In genomic region chr11:22989786-22990185, GRCm38 (mm10) we compare ENCODE assay signal across 8 mouse cellular contexts. TPM values are rescaled to one million over a fixed set of nuclear protein-coding genes. Genes with fewer than 3 reads are reported as not detected.
DNase-seq lines count a peak whose midpoint lies in the region; ATAC-seq and TF ChIP-seq lines count a peak whose summit lies in the region.

No protein-coding gene starts in this region.

- H3K9me3 ChIP-seq in embryonic facial prominence, embryonic 13.5 days, result no peaks in the 10 kb centered on the region
- no peaks in the 10 kb centered on the region for H3K9me3 ChIP-seq in intestine, embryonic 14.5 days (ENCODE audit: control insufficient read depth, low read length)
- no peaks in the 10 kb centered on the region for H3K9me3 ChIP-seq in midbrain, postnatal 0 days (ENCODE audit: low read length)

- no peak for TF ChIP-seq CTCF in left cerebral cortex, adult 2 months (IDR thresholded peaks at IDR 0.05)
- TF ChIP-seq CTCF in midbrain, postnatal 0 days (IDR thresholded peaks at IDR 0.05), result no peak

- peak overlapping the region; percentile 94 for H3K4me2 ChIP-seq in embryonic facial prominence, embryonic 13.5 days
- peak overlapping the region; percentile 85 for H3K4me2 ChIP-seq in intestine, embryonic 14.5 days (ENCODE audit: low read length)
- H3K4me2 ChIP-seq in midbrain, postnatal 0 days (ENCODE audit: low read depth, low read length, poor library complexity, severe bottlenecking), result peak overlapping the region; percentile 80

- 41% methylated on average over 1 of the region's 1 CpGs for WGBS in embryonic facial prominence, embryonic 13.5 days
- WGBS in intestine, embryonic 14.5 days, result 46% methylated on average over 1 of the region's 1 CpGs
- WGBS in midbrain, postnatal 0 days, result 13% methylated on average over 1 of the region's 1 CpGs

- H3K36me3 ChIP-seq in embryonic facial prominence, embryonic 13.5 days, result peaks cover 14% of the 10 kb centered on the region
- peaks cover 19% of the 10 kb centered on the region for H3K36me3 ChIP-seq in intestine, embryonic 14.5 days (ENCODE audit: control insufficient read depth, insufficient read depth, low read length)
- peaks cover 10% of the 10 kb centered on the region for H3K36me3 ChIP-seq in midbrain, postnatal 0 days (ENCODE audit: insufficient read depth, low read length)

- H3K9ac ChIP-seq in embryonic facial prominence, embryonic 13.5 days, result peak overlapping the region; percentile 91
- peak overlapping the region; percentile 88 for H3K9ac ChIP-seq in intestine, embryonic 14.5 days (ENCODE audit: low read length)
- H3K9ac ChIP-seq in midbrain, postnatal 0 days (replicated peaks; ENCODE audit: low read length, poor library complexity, severe bottlenecking), result peak overlapping the region; percentile 92

- peaks cover 10% of the 10 kb centered on the region for H3K4me1 ChIP-seq in embryonic facial prominence, embryonic 13.5 days
- H3K4me1 ChIP-seq in intestine, embryonic 14.5 days (replicated peaks; ENCODE audit: control insufficient read depth, insufficient read depth, low read length), result peaks cover 10% of the 10 kb centered on the region
- H3K4me1 ChIP-seq in midbrain, postnatal 0 days (ENCODE audit: insufficient read depth, low read length), result peaks cover 10% of the 10 kb centered on the region; the same call in 1 of the 2 replicates

- H3K27me3 ChIP-seq in embryonic facial prominence, embryonic 13.5 days, result no peaks in the 10 kb centered on the region
- H3K27me3 ChIP-seq in intestine, embryonic 14.5 days (replicated peaks; ENCODE audit: control insufficient read depth, insufficient read depth, low read length), result no peaks in the 10 kb centered on the region
- no peaks in the 10 kb centered on the region for H3K27me3 ChIP-seq in midbrain, postnatal 0 days (ENCODE audit: insufficient read depth, low read length)

- no peak for DNase-seq in left cerebral cortex, adult 2 months (ENCODE audit: extremely low spot score in 1 of 2, low spot score in 2 of 2)
- no peak for DNase-seq in left cerebral cortex, adult 18-20 months (ENCODE audit: low spot score in 2 of 2)
- DNase-seq in intestine, embryonic 14.5 days (ENCODE audit: low spot score), result no peak
- no peak for DNase-seq in midbrain, postnatal 0 days (ENCODE audit: low spot score)
- no peak for DNase-seq in left cerebral cortex, postnatal 10 days (ENCODE audit: extremely low spot score in 1 of 2, low spot score in 2 of 2)
- no peak for DNase-seq in ovary, postnatal 36 days (ENCODE audit: low spot score)
- no peak for DNase-seq in gastrocnemius, adult 18-20 months (ENCODE audit: low spot score)

- ATAC-seq in embryonic facial prominence, embryonic 13.5 days (ENCODE audit: insufficient number of reproducible peaks, insufficient read depth, low FRiP score, low TSS enrichment, low read depth), result no peak
- ATAC-seq in intestine, embryonic 14.5 days (replicated peaks; ENCODE audit: low FRiP score, low TSS enrichment, low read depth), result no peak
- peak; percentile 10; the same call in 1 of the 2 replicates for ATAC-seq in midbrain, postnatal 0 days (ENCODE audit: low FRiP score)

- H3K4me3 ChIP-seq in left cerebral cortex, adult 2 months, result peak overlapping the region; percentile 89
- H3K4me3 ChIP-seq in embryonic facial prominence, embryonic 13.5 days, result peak overlapping the region; percentile 75
- peak overlapping the region; percentile 82 for H3K4me3 ChIP-seq in intestine, embryonic 14.5 days (ENCODE audit: low read depth, low read length)
- peak overlapping the region; percentile 86 for H3K4me3 ChIP-seq in midbrain, postnatal 0 days (ENCODE audit: low read depth, low read length)

- intact Hi-C loops in left cerebral cortex, adult 2 months (cut with DNase I), result loop anchor here (2.0 to 10.0 kb wide), 4 partner anchors 78 to 578 kb away; partner anchors contain the start of gene Xpo1
- intact Hi-C loops in left cerebral cortex, postnatal 10 days (cut with DNase I), result loop anchor here (5.0 to 10.0 kb wide), 2 partner anchors 283 to 585 kb away; no protein-coding TSS in a partner anchor

- H3K27ac ChIP-seq in left cerebral cortex, adult 2 months, result peak overlapping the region; percentile 97
- H3K27ac ChIP-seq in embryonic facial prominence, embryonic 13.5 days, result peak overlapping the region; percentile 94; the same call in 1 of the 2 replicates
- peak overlapping the region; percentile 94 for H3K27ac ChIP-seq in intestine, embryonic 14.5 days (ENCODE audit: low read depth)
- H3K27ac ChIP-seq in midbrain, postnatal 0 days (ENCODE audit: low read depth, low read length), result peak overlapping the region; percentile 90

RNA-seq across cellular contexts. Expression of gene Cct4, which starts 0.5 kb away (rescaled TPM):
- 100 to 1,000 TPM in 1 of 2 experiments, 10 to 100 TPM in 1; 97.1 to 104 TPM for total RNA-seq in left cerebral cortex, adult 2 months (2021)
- 100 to 1,000 TPM; 111 to 117 TPM for total RNA-seq in left cerebral cortex, adult 18-20 months (2021)
- 285 and 289 TPM in 2 replicates for polyA plus RNA-seq in embryonic facial prominence, embryonic 13.5 days (2015; fragmentation: Nextera tagmentation; extraction: Ambion mirVana)
- 288 and 312 TPM in 2 replicates for polyA plus RNA-seq in intestine, embryonic 14.5 days (2014; fragmentation: Nextera tagmentation; extraction: Ambion mirVana)
- total RNA-seq in midbrain, postnatal 0 days (2014; rRNA removed), result 139 and 213 TPM in 2 replicates
- polyA plus RNA-seq in midbrain, postnatal 0 days (2015; fragmentation: Nextera tagmentation; extraction: Ambion mirVana), result 227 and 230 TPM in 2 replicates
- 100 to 1,000 TPM; 129 to 131 TPM for total RNA-seq in left cerebral cortex, postnatal 10 days (2021)
- 100 to 1,000 TPM; 104 to 105 TPM for total RNA-seq in gastrocnemius, adult 18-20 months (2021)

RNA-seq across cellular contexts. Expression of gene Commd1, which starts 7.6 kb away (rescaled TPM):
- 10 to 100 TPM; 36.7 to 47.7 TPM for total RNA-seq in left cerebral cortex, adult 2 months (2021)
- total RNA-seq in left cerebral cortex, adult 18-20 months (2021), result 10 to 100 TPM; 46.4 to 47.6 TPM
- 387 and 398 TPM in 2 replicates for polyA plus RNA-seq in embryonic facial prominence, embryonic 13.5 days (2015; fragmentation: Nextera tagmentation; extraction: Ambion mirVana)
- 411 and 426 TPM in 2 replicates for polyA plus RNA-seq in intestine, embryonic 14.5 days (2014; fragmentation: Nextera tagmentation; extraction: Ambion mirVana)
- total RNA-seq in midbrain, postnatal 0 days (2014; rRNA removed), result 20.3 and 23.5 TPM in 2 replicates
- polyA plus RNA-seq in midbrain, postnatal 0 days (2015; fragmentation: Nextera tagmentation; extraction: Ambion mirVana), result 218 and 221 TPM in 2 replicates
- total RNA-seq in left cerebral cortex, postnatal 10 days (2021), result 10 to 100 TPM; 52.0 to 52.3 TPM
- total RNA-seq in gastrocnemius, adult 18-20 months (2021), result 100 to 1,000 TPM in 1 of 2 experiments, 10 to 100 TPM in 1; 93.4 to 109 TPM

RNA-seq across cellular contexts. Expression of gene Gm28048, which starts 7.9 kb away (rescaled TPM):
- 10 to 100 TPM in 1 of 2 experiments, 1 to 10 TPM in 1; 9.5 to 14.7 TPM for total RNA-seq in left cerebral cortex, adult 2 months (2021)
- 10 to 100 TPM; 10.1 to 11.3 TPM for total RNA-seq in left cerebral cortex, adult 18-20 months (2021)
- 8.6 and 12.3 TPM in 2 replicates for polyA plus RNA-seq in embryonic facial prominence, embryonic 13.5 days (2015; fragmentation: Nextera tagmentation; extraction: Ambion mirVana)
- 15.2 and 16.0 TPM in 2 replicates for polyA plus RNA-seq in intestine, embryonic 14.5 days (2014; fragmentation: Nextera tagmentation; extraction: Ambion mirVana)
- total RNA-seq in midbrain, postnatal 0 days (2014; rRNA removed), result 2.5 TPM in 1 of 2 replicates, not detected in the other
- polyA plus RNA-seq in midbrain, postnatal 0 days (2015; fragmentation: Nextera tagmentation; extraction: Ambion mirVana), result 2.7 and 3.3 TPM in 2 replicates
- 1 to 10 TPM; 6.9 to 7.5 TPM for total RNA-seq in left cerebral cortex, postnatal 10 days (2021)
- total RNA-seq in gastrocnemius, adult 18-20 months (2021), result 1 to 10 TPM; 1.7 to 2.3 TPM

RNA-seq across cellular contexts. Expression of gene Fam161a, which starts 17.5 kb away (rescaled TPM):
- 1 to 10 TPM; 4.9 to 5.0 TPM for total RNA-seq in left cerebral cortex, adult 2 months (2021)
- 1 to 10 TPM; 3.2 to 5.2 TPM for total RNA-seq in left cerebral cortex, adult 18-20 months (2021)
- polyA plus RNA-seq in embryonic facial prominence, embryonic 13.5 days (2015; fragmentation: Nextera tagmentation; extraction: Ambion mirVana), result 3.6 and 3.7 TPM in 2 replicates
- 1.6 and 2.1 TPM in 2 replicates for polyA plus RNA-seq in intestine, embryonic 14.5 days (2014; fragmentation: Nextera tagmentation; extraction: Ambion mirVana)
- total RNA-seq in midbrain, postnatal 0 days (2014; rRNA removed), result 4.6 and 5.4 TPM in 2 replicates
- polyA plus RNA-seq in midbrain, postnatal 0 days (2015; fragmentation: Nextera tagmentation; extraction: Ambion mirVana), result 4.2 and 6.1 TPM in 2 replicates
- 1 to 10 TPM; 3.1 to 3.7 TPM for total RNA-seq in left cerebral cortex, postnatal 10 days (2021)
- 1 to 10 TPM; 4.2 to 5.1 TPM for total RNA-seq in gastrocnemius, adult 18-20 months (2021)

RNA-seq across cellular contexts. Expression of gene Zrsr1, which starts 18.0 kb away (rescaled TPM):
- total RNA-seq in left cerebral cortex, adult 2 months (2021), result 10 to 100 TPM; 70.0 to 75.6 TPM
- 10 to 100 TPM; 70.9 to 72.5 TPM for total RNA-seq in left cerebral cortex, adult 18-20 months (2021)
- 4.0 and 4.8 TPM in 2 replicates for polyA plus RNA-seq in embryonic facial prominence, embryonic 13.5 days (2015; fragmentation: Nextera tagmentation; extraction: Ambion mirVana)
- 1.4 and 2.7 TPM in 2 replicates for polyA plus RNA-seq in intestine, embryonic 14.5 days (2014; fragmentation: Nextera tagmentation; extraction: Ambion mirVana)
- 21.2 and 23.6 TPM in 2 replicates for total RNA-seq in midbrain, postnatal 0 days (2014; rRNA removed)
- polyA plus RNA-seq in midbrain, postnatal 0 days (2015; fragmentation: Nextera tagmentation; extraction: Ambion mirVana), result 7.1 and 8.4 TPM in 2 replicates
- total RNA-seq in left cerebral cortex, postnatal 10 days (2021), result 10 to 100 TPM; 46.9 to 50.4 TPM
- 10 to 100 TPM; 21.1 to 25.0 TPM for total RNA-seq in gastrocnemius, adult 18-20 months (2021)
